Mouse (Mus musculus) heart, postnatal 0 days (tissue): Measurements from ENCODE around the gene Cdc20b. TPM values are rescaled to one million over a fixed set of nuclear protein-coding genes. Genes with fewer than 3 reads are reported as not detected.

ENCODE experiments used
- ATAC-seq: fragments of 200-750 bp; cut with Nextera tagmentation; 2 replicates; pipeline ENCODE4 v1.8.0; 2017; ENCODE audit warnings: low read depth, moderate number of reproducible peaks, moderate library complexity; ENCODE audit not compliant: insufficient read depth
- DNase-seq: peaks from one replicate; pipeline ENCODE4 v3.0.0-alpha.2; 2016; ENCODE audit warnings: low spot score
- H3K27ac ChIP-seq: fragments of 300-500 bp; sonication (generic); 2 replicates; pipeline ENCODE4 v1.5.1; 2014; ENCODE audit warnings: low read depth, mild to moderate bottlenecking
- H3K27me3 ChIP-seq: fragments of 300-500 bp; sonication (generic); 2 replicates; pipeline ENCODE4 v1.6.1; 2014; ENCODE audit warnings: low read length, mixed read lengths; ENCODE audit not compliant: control insufficient read depth, insufficient read depth
- H3K36me3 ChIP-seq: fragments of 300-500 bp; sonication (generic); replicated peaks from 2 replicates; pipeline ENCODE4 v1.6.1; 2014; ENCODE audit warnings: low read length, mixed read lengths; ENCODE audit not compliant: control insufficient read depth, insufficient read depth
- H3K4me1 ChIP-seq: fragments of 300-500 bp; sonication (generic); 2 replicates; pipeline ENCODE4 v1.6.1; 2014; ENCODE audit warnings: antibody characterized with exemption; ENCODE audit not compliant: control insufficient read depth, insufficient read depth
- H3K4me2 ChIP-seq: fragments of 300-500 bp; sonication (generic); 2 replicates; pipeline ENCODE4 v1.6.1; 2014; ENCODE audit warnings: low read depth, mild to moderate bottlenecking, low read length, moderate library complexity
- H3K4me3 ChIP-seq: fragments of 300-500 bp; sonication (generic); 2 replicates; pipeline ENCODE4 v1.5.1; 2014; ENCODE audit warnings: low read depth, low read length
- H3K9ac ChIP-seq: fragments of 300-500 bp; sonication (generic); replicated peaks from 2 replicates; pipeline ENCODE4 v1.6.1; 2014; ENCODE audit warnings: low read depth, low read length, mixed read lengths
- H3K9me3 ChIP-seq: fragments of 300-500 bp; sonication (generic); replicated peaks from 2 replicates; pipeline ENCODE4 v1.6.1; 2016; ENCODE audit warnings: low read length; ENCODE audit not compliant: control insufficient read depth
- CTCF ChIP-seq: IDR thresholded peaks from 2 replicates; pipeline ENCODE4 v1.5.1; 2016; ENCODE audit warnings: antibody characterized with exemption, control low read depth, low read depth
- EP300 ChIP-seq: IDR thresholded peaks from 2 replicates; pipeline ENCODE4 v1.6.1; 2016; ENCODE audit warnings: antibody characterized with exemption, low read depth
- WGBS: fragments of 180-500 bp; shearing (Covaris S2); extraction: QIAGEN DNeasy Blood & Tissue Kit; methylation state at CpG from one replicate; pipeline ENCODE4 v1.1.7; 2014; 5-methylcytosine and 5-hydroxymethylcytosine counted together
- polyA plus RNA-seq: library from polyadenylated mRNA; unstranded; fragments of >200 nt; fragmentation: Nextera tagmentation; extraction: Ambion mirVana; gene quantifications from 2 replicates; pipeline ENCODE4 v1.2.1, GENCODE M21; 2015
- total RNA-seq: library from RNA; depleted of rRNA; stranded (reverse); fragments of >200 nt; gene quantifications from 2 replicates; pipeline ENCODE4 v1.2.3, GENCODE M21; 2014; ENCODE audit warnings: low replicate concordance

Cdc20b gene
- total and polyA plus RNA-seq, 2 experiments from 2014 or later = not detected

- Histone ChIP-seq H3K4me1 (0 out of 2 replicates have a peak, but pooled peaks cover 4% of the 10 kb centered on the region), H3K9ac (no peak overlapping the region), H3K27ac (no peak overlapping the region), H3K9me3 (no peaks in the 10 kb centered on the region), H3K4me2 (no peak overlapping the region), H3K4me3 (no peak overlapping the region), H3K36me3 (no peaks in the 10 kb centered on the region), H3K27me3 (peaks cover 59% of the 10 kb centered on the region)
- TF ChIP-seq EP300 (no peak), CTCF (no peak)
- no peak for DNase-seq
- no peak for ATAC-seq
These were observed 2.1 kb upstream of the Cdc20b start for GRCm38 (mm10) chr13:113032831-113033230.

- Histone ChIP-seq H3K36me3 (no peaks in the 10 kb centered on the region), H3K9ac (no peak overlapping the region), H3K4me1 (0 out of 2 replicates have a peak, but pooled peaks cover 4% of the 10 kb centered on the region), H3K4me2 (peak overlapping the region; percentile 80), H3K4me3 (peak overlapping the region; percentile 50), H3K27ac (no peak overlapping the region), H3K27me3 (peaks cover 50% of the 10 kb centered on the region), H3K9me3 (no peaks in the 10 kb centered on the region)
- 9% methylated on average over 11 of the region's 11 CpGs for WGBS
- no peak for ATAC-seq
- TF ChIP-seq CTCF (no peak), EP300 (no peak)
- no peak for DNase-seq
These were observed 532 bp upstream of the Cdc20b start for GRCm38 (mm10) chr13:113034271-113034886.

DNA sequence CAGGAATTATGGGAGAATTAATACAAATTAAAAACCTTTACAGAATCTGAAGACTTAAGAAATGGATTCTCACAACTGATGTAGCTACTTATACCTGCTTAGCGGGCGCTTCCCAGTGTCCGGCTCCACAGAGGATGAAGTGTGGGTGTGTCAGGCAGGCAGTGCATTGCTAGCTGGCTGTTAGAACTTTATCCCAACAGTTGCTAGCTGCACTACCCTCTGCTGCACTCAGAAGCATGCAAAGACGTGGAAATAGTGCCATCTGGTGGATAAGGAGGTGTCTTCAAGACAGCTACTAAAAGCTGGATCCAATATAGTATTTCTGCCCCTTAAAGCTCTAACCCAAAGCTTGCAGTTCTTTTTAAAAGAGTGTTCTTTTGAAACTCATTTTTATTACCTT is 941 bp downstream of the Cdc20b start:
- peak; percentile 93 for DNase-seq
- Histone ChIP-seq H3K4me2 (peak overlapping the region; percentile 80), H3K9me3 (no peaks in the 10 kb centered on the region), H3K27ac (no peak overlapping the region), H3K4me3 (peak overlapping the region; percentile 50), H3K4me1 (0 out of 2 replicates have a peak, but pooled peaks cover 4% of the 10 kb centered on the region), H3K9ac (no peak overlapping the region), H3K27me3 (peaks cover 42% of the 10 kb centered on the region), H3K36me3 (no peaks in the 10 kb centered on the region)
- 0% methylated on average over 4 of the region's 4 CpGs for WGBS
- TF ChIP-seq CTCF (peak; percentile 92), EP300 (no peak)
- ATAC-seq = peak; percentile 86

GRCm38 (mm10) chr13:113044876-113045275 is 10.0 kb downstream of the Cdc20b start:
- Histone ChIP-seq H3K27me3 (no peaks in the 10 kb centered on the region), H3K4me3 (peak overlapping the region; percentile 61), H3K4me1 (0 out of 2 replicates have a peak, but pooled peaks cover 7% of the 10 kb centered on the region), H3K4me2 (peak overlapping the region; percentile 65), H3K9ac (peak overlapping the region; percentile 54; the same call in 1 of the 2 replicates), H3K36me3 (0 out of 2 replicates have a peak, but pooled peaks cover 4% of the 10 kb centered on the region), H3K9me3 (no peaks in the 10 kb centered on the region), H3K27ac (no peak overlapping the region)
- 44% methylated on average over 3 of the region's 3 CpGs for WGBS
- no peak for TF ChIP-seq EP300
- no peak for TF ChIP-seq CTCF
- DNase-seq = no peak
- ATAC-seq = no peak

DNA sequence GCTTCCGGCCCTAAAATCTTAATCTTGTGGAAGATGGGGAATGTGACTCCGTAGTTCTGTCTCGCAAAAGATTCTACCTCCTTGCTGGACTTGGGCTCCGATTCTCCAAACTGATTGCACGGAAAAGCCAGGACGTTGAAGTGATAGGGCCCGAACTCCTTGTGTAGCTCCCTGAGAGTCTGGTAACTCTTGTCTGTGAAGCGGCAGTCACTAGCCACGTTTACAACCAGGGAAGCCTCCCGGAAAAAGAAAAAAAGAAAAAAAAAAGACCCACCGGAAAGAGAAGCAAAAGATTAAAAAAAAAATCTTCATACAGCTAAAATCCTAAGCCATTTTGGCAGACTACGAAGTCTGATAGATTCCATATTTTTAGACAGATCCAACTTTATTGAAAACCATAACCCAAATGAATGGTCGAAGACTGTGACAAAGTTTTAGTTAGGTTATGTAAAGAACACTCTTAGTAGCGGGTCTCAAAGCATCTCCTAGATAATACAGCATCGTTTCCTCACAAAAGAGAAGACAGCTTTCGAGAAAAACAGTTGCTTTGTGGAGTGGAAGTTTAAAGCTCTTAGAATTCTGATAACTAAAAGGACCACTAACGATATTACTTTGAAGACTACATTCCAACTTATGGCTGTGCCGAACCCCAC is 10.7 kb downstream of the Cdc20b start:
- Histone ChIP-seq H3K4me2 (peak overlapping the region; percentile 65), H3K27me3 (no peaks in the 10 kb centered on the region), H3K9ac (peak overlapping the region; percentile 54), H3K4me1 (0 out of 2 replicates have a peak, but pooled peaks cover 7% of the 10 kb centered on the region), H3K9me3 (no peaks in the 10 kb centered on the region), H3K4me3 (peak overlapping the region; percentile 61), H3K36me3 (0 out of 2 replicates have a peak, but pooled peaks cover 4% of the 10 kb centered on the region), H3K27ac (peak overlapping the region; percentile 60)
- ATAC-seq = no peak
- no peak for DNase-seq
- 7% methylated on average over 18 of the region's 18 CpGs for WGBS
- no peak for TF ChIP-seq EP300
- TF ChIP-seq CTCF = no peak
